Mouse (Mus musculus): Measurements from ENCODE around the gene Exoc1.
A peak's percentile ranks its signal among the peaks of the same experiment; 100 is the strongest.

The Exoc1 gene

GRCm38 (mm10) chr5:76529040-76529703 lies at the start of gene Exoc1:
Exoc1 (plus strand) TSS chr5:76529311.
- peak; percentile 94 for DNase-seq

DNA sequence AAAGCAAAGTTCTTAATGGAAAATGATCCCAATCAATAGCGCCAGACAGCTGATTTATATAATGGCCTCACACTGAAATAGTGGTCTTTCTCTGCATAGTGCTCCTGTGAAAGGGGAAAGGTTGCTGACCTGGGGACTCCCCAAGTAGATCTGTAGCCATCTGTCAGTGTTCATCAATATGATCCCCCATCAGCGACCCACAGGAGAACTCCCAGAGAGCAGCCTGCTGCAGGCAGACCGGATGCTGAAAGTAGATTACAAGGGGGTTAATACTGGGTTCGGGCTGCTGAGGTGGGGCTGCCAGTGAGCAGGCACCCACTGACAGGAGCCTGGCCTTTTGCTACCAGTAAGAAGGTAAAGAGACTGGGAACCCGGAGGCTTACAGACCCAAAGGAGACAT lies 45.3 kb upstream of the Exoc1 start, which contains the start of gene Gm7271:
TSS of gene Gm7271 (plus strand) at position 230 of the 400 bp plus-strand sequence.
- no peak for DNase-seq

DNA sequence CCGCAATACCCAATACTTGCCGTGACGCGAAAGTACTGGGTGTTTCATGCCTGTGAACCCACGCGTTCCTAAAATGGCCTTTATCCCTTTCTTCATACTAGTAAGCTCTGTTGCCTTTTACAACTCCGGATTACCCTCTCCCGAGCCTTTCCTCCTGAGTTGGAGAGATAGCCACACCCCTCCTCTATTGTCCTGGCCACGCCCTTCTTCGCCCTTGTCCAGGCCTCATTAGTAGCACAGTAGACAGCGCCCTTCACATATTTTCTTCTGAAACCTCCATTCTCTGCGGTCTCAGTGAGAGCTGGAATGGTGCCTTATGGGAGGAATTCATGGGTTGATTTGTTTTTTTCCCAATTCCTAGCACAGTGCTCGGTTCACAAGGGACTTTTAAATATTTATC lies 34.0 kb upstream of the Exoc1 start:
- no peak for DNase-seq

DNA sequence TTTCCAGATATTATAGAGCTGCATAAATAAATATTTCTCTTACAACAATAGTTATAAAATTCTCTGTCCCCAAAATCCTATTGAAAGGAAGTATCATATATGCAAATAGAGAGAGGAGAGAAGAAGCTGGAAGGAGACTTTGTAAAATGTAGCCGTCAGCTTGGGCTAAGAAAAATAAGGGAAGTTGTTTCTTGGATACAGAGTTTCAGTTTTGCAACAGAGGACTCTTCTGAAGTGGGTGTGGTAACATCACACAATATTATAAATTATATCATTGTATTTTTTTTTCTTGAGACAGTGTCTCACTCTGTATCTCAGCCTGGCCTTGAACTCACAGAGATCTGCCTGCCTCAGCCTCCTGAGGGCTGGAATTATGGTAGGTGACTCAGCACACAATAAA lies 6.7 kb upstream of the Exoc1 start:
- no peak for DNase-seq

DNA sequence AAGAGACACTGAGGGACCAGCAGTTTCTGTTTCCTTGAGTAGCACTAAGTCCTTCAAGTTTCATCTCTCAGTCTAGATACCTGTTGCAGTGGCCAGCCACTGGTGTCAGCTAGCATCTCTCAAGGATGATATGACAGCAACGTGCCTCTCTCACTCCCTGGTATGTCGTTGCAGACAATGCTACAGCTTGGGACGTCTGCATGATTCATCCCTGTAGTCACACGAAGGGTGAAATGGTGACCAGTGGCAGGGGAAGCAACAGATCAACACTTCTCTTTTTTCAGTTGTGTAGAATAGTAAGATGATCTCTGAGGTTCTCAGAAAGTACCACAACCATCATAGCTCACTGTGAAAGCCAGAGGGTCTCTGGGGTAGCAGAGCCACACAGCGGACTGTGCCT lies 4.5 kb upstream of the Exoc1 start:
- no peak for DNase-seq

GRCm38 (mm10) chr5:76525066-76525465 lies 4.0 kb upstream of the Exoc1 start:
- no peak for DNase-seq

DNA sequence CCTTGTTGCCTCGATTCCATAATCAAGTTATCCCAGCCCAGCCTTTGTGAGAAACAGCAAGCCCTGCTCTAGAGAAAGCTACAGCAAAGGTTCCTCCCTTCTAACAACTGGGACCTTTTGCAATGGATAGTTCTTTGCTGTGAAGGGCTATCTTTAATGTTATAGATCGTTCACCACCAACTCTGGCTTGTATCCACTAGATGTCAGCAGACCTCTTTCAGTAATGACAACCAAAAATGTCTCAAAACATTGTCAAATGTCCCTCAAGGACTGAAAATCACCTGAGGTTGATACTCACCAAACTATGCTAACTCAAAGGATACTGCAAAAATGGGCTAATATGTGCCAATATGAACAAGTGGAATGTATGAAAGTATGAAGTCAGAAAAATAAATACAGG lies 3.3 kb upstream of the Exoc1 start:
- DNase-seq, result no peak

- DNase-seq, result no peak
These were observed 574 bp downstream of the Exoc1 start for GRCm38 (mm10) chr5:76529704-76530066.

GRCm38 (mm10) chr5:76533186-76533585 lies 4.1 kb downstream of the Exoc1 start:
- DNase-seq, result no peak

- DNase-seq, result no peak
These were observed 7.1 kb downstream of the Exoc1 start for GRCm38 (mm10) chr5:76536231-76536630.

GRCm38 (mm10) chr5:76537578-76537977 lies 8.5 kb downstream of the Exoc1 start:
- DNase-seq, result no peak

- no peak for DNase-seq
These were observed 11.1 kb downstream of the Exoc1 start for GRCm38 (mm10) chr5:76540181-76540580.

DNA sequence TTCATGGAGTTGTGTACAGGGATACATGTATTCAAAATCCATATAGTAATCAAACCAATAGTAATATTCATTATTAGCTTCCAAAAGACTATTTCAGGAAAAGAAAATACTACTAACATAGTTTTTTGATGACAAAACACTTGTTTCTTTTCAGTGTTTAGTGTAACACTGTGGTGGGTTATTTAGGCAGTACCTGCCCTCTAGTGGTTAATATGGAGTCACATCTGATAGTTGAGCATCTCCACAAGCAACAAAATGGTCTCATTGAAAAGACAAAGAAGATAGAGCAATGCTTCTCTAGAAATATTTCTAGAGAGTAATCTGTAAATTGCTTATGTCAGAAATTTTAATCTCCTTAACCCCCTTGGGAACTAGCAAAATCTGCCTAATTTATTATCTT lies 11.7 kb downstream of the Exoc1 start:
- DNase-seq, result no peak

- no peak for DNase-seq
These were observed 14.1 kb downstream of the Exoc1 start for GRCm38 (mm10) chr5:76543200-76543599.

- DNase-seq, result no peak
These were observed 21.3 kb downstream of the Exoc1 start for GRCm38 (mm10) chr5:76550426-76550825.

- peak; percentile 38 for DNase-seq
These were observed 36.2 kb downstream of the Exoc1 start for GRCm38 (mm10) chr5:76565321-76565720.

GRCm38 (mm10) chr5:76574251-76574650 lies 45.1 kb downstream of the Exoc1 start:
- DNase-seq, result no peak

- DNase-seq, result no peak
These were observed 47.9 kb downstream of the Exoc1 start for GRCm38 (mm10) chr5:76577026-76577425.

DNA sequence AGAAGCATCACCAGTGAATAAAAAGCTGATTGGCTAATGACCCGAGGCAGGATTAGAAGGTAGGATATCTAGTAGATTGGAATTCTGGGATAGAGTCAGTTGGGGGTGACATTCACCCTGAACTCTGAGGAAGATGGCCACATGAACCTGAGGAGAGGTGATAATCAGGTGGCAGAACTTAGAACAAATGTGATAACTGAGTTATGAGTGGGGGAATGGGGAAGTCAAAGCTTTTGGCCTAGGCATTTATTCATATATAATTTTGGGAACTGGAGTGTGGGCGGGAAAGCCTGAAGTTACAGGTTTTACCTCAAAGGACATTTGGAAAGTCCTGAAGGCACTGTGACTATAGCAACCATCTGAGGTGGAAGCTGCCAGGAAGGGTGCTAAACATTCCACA lies 56.3 kb downstream of the Exoc1 start:
- DNase-seq, result no peak

GRCm38 (mm10) chr5:76588551-76589283 lies 59.6 kb downstream of the Exoc1 start, which contains the start of gene Cep135:
Cep135 (plus strand) TSS chr5:76588698.
- peak; percentile 83 for DNase-seq

GRCm38 (mm10) chr5:76589311-76589710 lies 60.2 kb downstream of the Exoc1 start:
- no peak for DNase-seq

DNA sequence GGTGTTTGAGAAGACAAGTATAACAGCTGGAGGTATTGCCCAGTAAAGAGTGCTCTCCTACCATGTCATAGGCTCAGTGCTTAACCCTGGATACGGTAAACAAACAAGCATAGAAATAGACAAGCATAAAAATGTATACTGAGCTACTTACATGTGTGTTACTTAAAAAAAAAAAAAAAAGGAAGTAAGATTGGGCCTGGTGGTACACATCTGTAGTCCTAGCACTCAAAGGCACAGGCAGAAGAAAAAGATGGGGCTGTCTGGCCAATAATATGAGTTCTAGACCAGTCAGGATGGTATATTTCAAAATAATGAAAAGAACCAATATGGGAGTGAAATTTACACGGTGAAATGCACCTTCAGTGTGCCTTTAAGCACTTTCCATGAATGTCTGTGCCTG lies 60.9 kb downstream of the Exoc1 start:
- no peak for DNase-seq

DNA sequence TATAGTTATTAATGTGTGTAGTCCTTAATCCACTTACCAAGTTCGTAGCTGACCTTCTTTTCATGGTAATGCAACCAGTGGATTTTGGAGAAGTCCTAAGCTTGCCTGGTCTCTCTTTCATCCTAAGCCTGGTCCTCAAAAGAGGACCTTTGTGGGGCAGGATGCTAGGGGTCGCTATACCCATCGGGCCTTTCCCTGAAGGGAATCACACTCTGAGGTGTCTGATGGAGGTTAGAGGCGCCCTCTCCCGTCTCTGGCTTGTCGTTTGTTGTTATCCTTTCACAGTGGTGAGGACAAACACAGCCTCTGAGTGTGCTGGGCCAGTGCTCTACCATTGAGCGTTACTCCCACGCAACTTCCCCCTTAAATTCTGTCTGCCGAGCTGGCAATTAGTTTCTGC lies 62.8 kb downstream of the Exoc1 start:
- no peak for DNase-seq

DNA sequence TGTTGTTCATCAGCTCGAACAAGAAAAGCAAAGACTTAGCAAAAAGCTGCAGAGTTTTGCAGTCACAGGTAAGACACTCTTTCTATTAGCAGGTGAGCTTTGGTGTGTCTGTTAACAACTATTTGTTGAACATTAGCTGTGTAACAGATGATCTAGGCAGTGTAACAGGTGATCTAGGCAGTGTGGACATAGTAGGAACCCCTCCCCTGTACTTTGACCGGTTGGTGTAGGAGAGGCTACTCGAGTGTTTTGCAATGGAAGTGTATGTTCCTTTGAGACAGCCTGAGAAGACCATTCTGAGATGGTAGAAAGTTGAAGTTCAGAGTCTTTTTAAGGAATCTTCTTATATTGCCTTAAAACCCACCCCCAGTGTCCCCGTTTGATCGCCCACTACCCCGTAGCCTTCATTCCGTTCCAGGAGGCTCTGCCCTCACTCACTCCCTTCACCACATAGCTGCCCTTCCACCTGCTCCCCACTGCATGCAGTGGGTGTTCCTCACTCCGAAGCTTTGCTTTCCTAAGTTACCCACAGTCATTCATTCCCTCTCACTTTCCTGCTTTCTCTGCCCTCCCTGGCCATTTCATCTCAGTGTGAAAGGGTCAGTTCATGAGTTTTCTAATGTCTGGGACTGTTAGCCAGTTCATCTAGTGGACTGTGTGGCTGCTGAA lies 80.7 kb downstream of the Exoc1 start:
- DNase-seq, result no peak

Measured in kidney, adult 11 months (tissue).